Mouse (Mus musculus): Measurements from ENCODE around the gene Rpl6. TPM values are rescaled to one million over a fixed set of nuclear protein-coding genes. Genes with fewer than 3 reads are reported as not detected.

Rpl6 gene
- polyA plus RNA-seq, 1 experiment from 2014 or later, result 398 TPM

- no peaks in the 10 kb centered on the region for H3K36me3 ChIP-seq
- peaks cover 7% of the 10 kb centered on the region for H3K4me1 ChIP-seq
- H3K4me3 ChIP-seq, result no peak overlapping the region
- no peaks in the 10 kb centered on the region for H3K9me3 ChIP-seq
- no peak overlapping the region for H3K4me2 ChIP-seq (replicated peaks)
- H3K27me3 ChIP-seq, result no peaks in the 10 kb centered on the region
- no peak overlapping the region for H3K9ac ChIP-seq (replicated peaks)
- ATAC-seq (replicated peaks), result no peak
- WGBS, result 92% methylated on average over 9 of the region's 9 CpGs
- no peak overlapping the region for H3K27ac ChIP-seq (replicated peaks)
Measured at GRCm38 (mm10) chr5:121230811-121231210, 26.5 kb downstream of the Rpl6 start.

- no peaks in the 10 kb centered on the region for H3K36me3 ChIP-seq
- ATAC-seq (replicated peaks), result no peak
- H3K27ac ChIP-seq (replicated peaks), result no peak overlapping the region
- H3K4me3 ChIP-seq, result no peak overlapping the region
- H3K27me3 ChIP-seq, result no peaks in the 10 kb centered on the region
- no peak overlapping the region for H3K9ac ChIP-seq (replicated peaks)
- H3K4me2 ChIP-seq (replicated peaks), result no peak overlapping the region
- 100% methylated on average over 1 of the region's 1 CpGs for WGBS
- peaks cover 9% of the 10 kb centered on the region for H3K4me1 ChIP-seq
- no peaks in the 10 kb centered on the region for H3K9me3 ChIP-seq
Measured at GRCm38 (mm10) chr5:121232789-121233188, 28.5 kb downstream of the Rpl6 start.

GRCm38 (mm10) chr5:121233726-121234125, 29.4 kb downstream of the Rpl6 start:
- Histone ChIP-seq H3K27me3 (no peaks in the 10 kb centered on the region), H3K4me2 (replicated peaks) (no peak overlapping the region), H3K9me3 (no peaks in the 10 kb centered on the region), H3K4me3 (no peak overlapping the region), H3K4me1 (peaks cover 10% of the 10 kb centered on the region; the same call in 1 of the 2 replicates), H3K36me3 (no peaks in the 10 kb centered on the region), H3K9ac (replicated peaks) (no peak overlapping the region), H3K27ac (replicated peaks) (no peak overlapping the region)
- WGBS, result 100% methylated on average over 2 of the region's 2 CpGs
- no peak for ATAC-seq (replicated peaks)

GRCm38 (mm10) chr5:121236171-121236570, 31.9 kb downstream of the Rpl6 start:
- Histone ChIP-seq H3K4me2 (replicated peaks) (no peak overlapping the region), H3K27me3 (no peaks in the 10 kb centered on the region), H3K9ac (replicated peaks) (no peak overlapping the region), H3K9me3 (no peaks in the 10 kb centered on the region), H3K27ac (replicated peaks) (0 out of 2 replicates have a peak overlapping the region, but pooled peaks have one; percentile 17), H3K4me3 (no peak overlapping the region), H3K36me3 (no peaks in the 10 kb centered on the region), H3K4me1 (peaks cover 20% of the 10 kb centered on the region)
- 67% methylated on average over 5 of the region's 5 CpGs for WGBS
- ATAC-seq (replicated peaks), result no peak

GRCm38 (mm10) chr5:121238208-121238607, 33.9 kb downstream of the Rpl6 start:
- no peak overlapping the region for H3K27ac ChIP-seq (replicated peaks)
- 59% methylated on average over 2 of the region's 2 CpGs for WGBS
- no peaks in the 10 kb centered on the region for H3K9me3 ChIP-seq
- no peak overlapping the region for H3K4me2 ChIP-seq (replicated peaks)
- H3K9ac ChIP-seq (replicated peaks), result no peak overlapping the region
- no peaks in the 10 kb centered on the region for H3K36me3 ChIP-seq
- ATAC-seq (replicated peaks), result no peak
- peaks cover 20% of the 10 kb centered on the region for H3K4me1 ChIP-seq
- no peak overlapping the region for H3K4me3 ChIP-seq
- H3K27me3 ChIP-seq, result no peaks in the 10 kb centered on the region

GRCm38 (mm10) chr5:121239846-121240245, 35.6 kb downstream of the Rpl6 start:
- no peaks in the 10 kb centered on the region for H3K36me3 ChIP-seq
- no peak overlapping the region for H3K9ac ChIP-seq (replicated peaks)
- ATAC-seq (replicated peaks), result peak; percentile 78
- H3K9me3 ChIP-seq, result no peaks in the 10 kb centered on the region
- H3K4me1 ChIP-seq, result peaks cover 20% of the 10 kb centered on the region
- WGBS, result 62% methylated on average over 5 of the region's 5 CpGs
- no peak overlapping the region for H3K4me3 ChIP-seq
- H3K27me3 ChIP-seq, result no peaks in the 10 kb centered on the region
- H3K4me2 ChIP-seq (replicated peaks), result no peak overlapping the region
- H3K27ac ChIP-seq (replicated peaks), result peak overlapping the region; percentile 63

GRCm38 (mm10) chr5:121241182-121241581, 36.9 kb downstream of the Rpl6 start:
- H3K27ac ChIP-seq (replicated peaks), result no peak overlapping the region
- no peak overlapping the region for H3K4me2 ChIP-seq (replicated peaks)
- no peaks in the 10 kb centered on the region for H3K9me3 ChIP-seq
- no peaks in the 10 kb centered on the region for H3K27me3 ChIP-seq
- no peaks in the 10 kb centered on the region for H3K36me3 ChIP-seq
- H3K4me3 ChIP-seq, result no peak overlapping the region
- H3K4me1 ChIP-seq, result peaks cover 23% of the 10 kb centered on the region
- no peak for ATAC-seq (replicated peaks)
- H3K9ac ChIP-seq (replicated peaks), result no peak overlapping the region

GRCm38 (mm10) chr5:121242261-121242660, 38.0 kb downstream of the Rpl6 start:
- H3K9ac ChIP-seq (replicated peaks), result no peak overlapping the region
- no peak overlapping the region for H3K4me2 ChIP-seq (replicated peaks)
- no peak for ATAC-seq (replicated peaks)
- H3K9me3 ChIP-seq, result no peaks in the 10 kb centered on the region
- H3K4me1 ChIP-seq, result peaks cover 17% of the 10 kb centered on the region
- WGBS, result 70% methylated on average over 1 of the region's 1 CpGs
- H3K36me3 ChIP-seq, result no peaks in the 10 kb centered on the region
- no peaks in the 10 kb centered on the region for H3K27me3 ChIP-seq
- H3K4me3 ChIP-seq, result no peak overlapping the region
- H3K27ac ChIP-seq (replicated peaks), result no peak overlapping the region

- Histone ChIP-seq H3K4me3 (no peak overlapping the region), H3K4me2 (replicated peaks) (no peak overlapping the region), H3K27ac (replicated peaks) (no peak overlapping the region), H3K9ac (replicated peaks) (no peak overlapping the region), H3K36me3 (no peaks in the 10 kb centered on the region), H3K4me1 (peaks cover 17% of the 10 kb centered on the region), H3K27me3 (no peaks in the 10 kb centered on the region), H3K9me3 (no peaks in the 10 kb centered on the region)
- WGBS, result 97% methylated on average over 1 of the region's 1 CpGs
- no peak for ATAC-seq (replicated peaks)
Measured at GRCm38 (mm10) chr5:121242701-121243100, 38.4 kb downstream of the Rpl6 start.

GRCm38 (mm10) chr5:121243676-121244364, 39.5 kb downstream of the Rpl6 start:
- Histone ChIP-seq H3K9me3 (no peaks in the 10 kb centered on the region), H3K27me3 (no peaks in the 10 kb centered on the region), H3K36me3 (no peaks in the 10 kb centered on the region), H3K27ac (replicated peaks) (no peak overlapping the region), H3K4me3 (no peak overlapping the region), H3K4me2 (replicated peaks) (no peak overlapping the region), H3K9ac (replicated peaks) (no peak overlapping the region), H3K4me1 (peaks cover 14% of the 10 kb centered on the region)
- no peak for ATAC-seq (replicated peaks)
- 90% methylated on average over 1 of the region's 1 CpGs for whole genome bisulfite sequencing

GRCm38 (mm10) chr5:121244365-121244731, 40.1 kb downstream of the Rpl6 start:
- WGBS, result 96% methylated on average over 5 of the region's 5 CpGs
- H3K4me1 ChIP-seq, result peaks cover 11% of the 10 kb centered on the region; the same call in 1 of the 2 replicates
- no peak for ATAC-seq (replicated peaks)

GRCm38 (mm10) chr5:121245201-121245600, 40.9 kb downstream of the Rpl6 start:
- Histone ChIP-seq H3K9me3 (no peaks in the 10 kb centered on the region), H3K4me1 (peaks cover 5% of the 10 kb centered on the region; the same call in 1 of the 2 replicates), H3K36me3 (no peaks in the 10 kb centered on the region), H3K4me3 (no peak overlapping the region), H3K27ac (replicated peaks) (no peak overlapping the region), H3K4me2 (replicated peaks) (no peak overlapping the region), H3K9ac (replicated peaks) (no peak overlapping the region), H3K27me3 (no peaks in the 10 kb centered on the region)
- whole genome bisulfite sequencing, result 87% methylated on average over 7 of the region's 7 CpGs
- no peak for ATAC-seq (replicated peaks)

More at GRCm38 (mm10) chr5:121244365-121244731, 40.1 kb downstream of the Rpl6 start:
- no peak overlapping the region for H3K27ac ChIP-seq (replicated peaks)
- no peaks in the 10 kb centered on the region for H3K36me3 ChIP-seq
- no peaks in the 10 kb centered on the region for H3K27me3 ChIP-seq
- no peak overlapping the region for H3K9ac ChIP-seq (replicated peaks)
- no peak overlapping the region for H3K4me3 ChIP-seq
- H3K9me3 ChIP-seq, result no peaks in the 10 kb centered on the region
- H3K4me2 ChIP-seq (replicated peaks), result no peak overlapping the region
